Mouse (Mus musculus) kidney, adult 11 months (tissue): Measurements from ENCODE around the gene Olfr658.

Experiments
- DNase-seq: peaks from one replicate; pipeline ENCODE4 v3.0.0; 2022

Olfr658 gene

GRCm38 (mm10) chr7:104646841-104647482, at the start of gene Olfr658:
Gene Olfr658, minus strand, starts transcription at chr7:104647305.
- peak; percentile 6 for DNase-seq

GRCm38 (mm10) chr7:104686201-104686600, 39.1 kb upstream of the Olfr658 start, which contains the start of gene Olfr661:
Gene Olfr661, plus strand, starts transcription at chr7:104686501.
- no peak for DNase-seq

- DNase-seq, result no peak
Measured at GRCm38 (mm10) chr7:104666453-104666852, 19.3 kb upstream of the Olfr658 start, which contains the start of gene Olfr659. Gene Olfr659, plus strand, starts transcription at chr7:104666753.

GRCm38 (mm10) chr7:104624494-104624893, 22.6 kb downstream of the Olfr658 start, which contains the start of gene Olfr657:
Gene Olfr657, plus strand, starts transcription at chr7:104624794.
- no peak for DNase-seq

GRCm38 (mm10) chr7:104613655-104614054, 33.5 kb downstream of the Olfr658 start, which contains the start of gene Olfr656:
Gene Olfr656, plus strand, starts transcription at chr7:104613955.
- no peak for DNase-seq

- no peak for DNase-seq
Measured at GRCm38 (mm10) chr7:104604727-104605126, 42.4 kb downstream of the Olfr658 start.

- no peak for DNase-seq
Measured at GRCm38 (mm10) chr7:104603173-104603572, 43.9 kb downstream of the Olfr658 start.

- DNase-seq, result no peak
Measured at GRCm38 (mm10) chr7:104601679-104602078, 45.4 kb downstream of the Olfr658 start, which contains the start of gene Olfr655. Gene Olfr655, minus strand, starts transcription at chr7:104601779.
